Mouse (Mus musculus) lung, adult 2 months (tissue): ENCODE results near the gene Gm10273.

Experiments used
- CTCF ChIP-seq: fragments of 200-500 bp; IDR thresholded peaks from 2 replicates; pipeline ENCODE4 v1.5.1; 2011; ENCODE audit warnings: mild to moderate bottlenecking, low read length, control low read depth; ENCODE audit not compliant: insufficient read depth
- POLR2A ChIP-seq: fragments of 200-500 bp; IDR thresholded peaks from 2 replicates; pipeline ENCODE4 v1.6.1; 2011; ENCODE audit warnings: low read depth, mild to moderate bottlenecking, control low read depth, low read length, borderline replicate concordance; ENCODE audit errors: extremely low read depth

GRCm38 (mm10) chr10:59365804-59366589 is 29.4 kb upstream of the Gm10273 start:
- no peak for TF ChIP-seq POLR2A
- TF ChIP-seq CTCF: no peak
